Mouse (Mus musculus): Measurements from ENCODE around the gene Atf1.

- TF ChIP-seq TCF3 (IDR thresholded peaks at IDR 0.05; ENCODE audit: insufficient read length, low read depth), result no peak
- TF ChIP-seq MAX (IDR thresholded peaks at IDR 0.05; ENCODE audit: low read depth), result no peak
- TF ChIP-seq POLR2A (IDR thresholded peaks at IDR 0.05; ENCODE audit: insufficient read length, low read depth), result no peak
- TF ChIP-seq POLR2AphosphoS2 (IDR thresholded peaks at IDR 0.05; ENCODE audit: insufficient read length, low read depth), result no peak
- no peak for TF ChIP-seq TCF12 (IDR thresholded peaks at IDR 0.05; ENCODE audit: insufficient read depth, poor library complexity, severe bottlenecking)
- no peak for TF ChIP-seq E2F4 (IDR thresholded peaks at IDR 0.05; ENCODE audit: insufficient read depth)
- TF ChIP-seq USF1 (IDR thresholded peaks at IDR 0.05; ENCODE audit: low read depth), result no peak
- TF ChIP-seq MYOD1 (IDR thresholded peaks at IDR 0.05; ENCODE audit: control insufficient read depth in 1 of 3, insufficient read length in 2 of 3, low read depth in 2 of 3), result no peak
- no peak for TF ChIP-seq MYOG (IDR thresholded peaks at IDR 0.05; ENCODE audit: control insufficient read depth in 1 of 3, insufficient read depth in 1 of 3, insufficient read length in 2 of 3, low read depth in 2 of 3)
- TF ChIP-seq REST (IDR thresholded peaks at IDR 0.05; ENCODE audit: insufficient read depth, insufficient read length), result no peak
- no peak for TF ChIP-seq CEBPB (IDR thresholded peaks at IDR 0.05; ENCODE audit: insufficient read depth, poor library complexity, severe bottlenecking)
- no peak for TF ChIP-seq SRF (IDR thresholded peaks at IDR 0.05; ENCODE audit: control insufficient read depth, insufficient read length, low read depth)
Measured at GRCm38 (mm10) chr15:100301556-100301955, 73.9 kb downstream of the Atf1 start.

All from myocyte (in vitro differentiated cells).